20 mouse cellular contexts compared by ENCODE assay signal in genomic region chr1:154956625-154957031, GRCm38 (mm10).
DNase-seq lines count a peak whose midpoint lies in the region; ATAC-seq and TF ChIP-seq lines count a peak whose summit lies in the region.
"Had no signal": no experiment of that assay in that cellular context is flagged by ENCODE, and none has a peak within 500 bp of the region (broad histone marks: within the 10 kb centered on the region; RNA-seq: fewer than 3 reads in every experiment).

No protein-coding gene starts in this region.

- H3K4me1 ChIP-seq in cerebellum, adult 2 months (ENCODE audit: control insufficient read depth, insufficient read depth, low read length): peaks cover 4% of the 10 kb centered on the region; the same call in 1 of the 2 replicates
- peaks cover 10% of the 10 kb centered on the region; the same call in 1 of the 2 replicates for H3K4me1 ChIP-seq in midbrain, postnatal 0 days (ENCODE audit: insufficient read depth, low read length)
- no peaks in the 10 kb centered on the region for H3K4me1 ChIP-seq in midbrain, embryonic 11.5 days (ENCODE audit: control insufficient read depth, insufficient read depth, low read length)
- peaks cover 7% of the 10 kb centered on the region for H3K4me1 ChIP-seq in forebrain, embryonic 14.5 days (ENCODE audit: control insufficient read depth, insufficient read depth, low read length)
- no peaks in the 10 kb centered on the region for H3K4me1 ChIP-seq in stomach, embryonic 16.5 days (ENCODE audit: control insufficient read depth, insufficient read depth, low read length)
- H3K4me1 ChIP-seq: embryonic facial prominence, embryonic 15.5 days had no signal

- no peak overlapping the region for H3K4me3 ChIP-seq in cerebellum, adult 2 months (replicated peaks; ENCODE audit: insufficient read depth, low read depth, low read length)
- no peak overlapping the region for H3K4me3 ChIP-seq in midbrain, postnatal 0 days (ENCODE audit: low read depth, low read length)
- H3K4me3 ChIP-seq in midbrain, embryonic 11.5 days (ENCODE audit: low read depth, low read length): no peak overlapping the region
- H3K4me3 ChIP-seq in forebrain, embryonic 14.5 days (ENCODE audit: low read depth, low read length): no peak overlapping the region
- no peak overlapping the region for H3K4me3 ChIP-seq in stomach, embryonic 16.5 days (replicated peaks; ENCODE audit: low read length)
- H3K4me3 ChIP-seq: embryonic facial prominence, embryonic 15.5 days; heart, embryonic 15.5 days; limb, embryonic 13.5 days; midbrain, embryonic 13.5 days had no signal

- H3K27me3 ChIP-seq in cerebellum, adult 2 months (ENCODE audit: control insufficient read depth, insufficient read depth, low read length): no peaks in the 10 kb centered on the region
- H3K27me3 ChIP-seq in midbrain, postnatal 0 days (ENCODE audit: insufficient read depth, low read length): no peaks in the 10 kb centered on the region
- no peaks in the 10 kb centered on the region for H3K27me3 ChIP-seq in midbrain, embryonic 11.5 days (ENCODE audit: control insufficient read depth, insufficient read depth, low read length)
- H3K27me3 ChIP-seq in forebrain, embryonic 14.5 days (replicated peaks; ENCODE audit: control insufficient read depth, insufficient read depth, low read length): no peaks in the 10 kb centered on the region
- H3K27me3 ChIP-seq in stomach, embryonic 16.5 days (ENCODE audit: control insufficient read depth, insufficient read depth, low read length): no peaks in the 10 kb centered on the region
- H3K27me3 ChIP-seq: embryonic facial prominence, embryonic 15.5 days; heart, embryonic 15.5 days; limb, embryonic 13.5 days; midbrain, embryonic 13.5 days had no signal

- ATAC-seq in cerebellum, adult (ENCODE audit: insufficient number of reproducible peaks, low FRiP score, low TSS enrichment): no peak
- no peak for ATAC-seq in midbrain, postnatal 0 days (ENCODE audit: low FRiP score)
- no peak for ATAC-seq in midbrain, embryonic 11.5 days (ENCODE audit: low FRiP score)
- peak; percentile 58; the same call in 1 of the 2 replicates for ATAC-seq in forebrain, embryonic 14.5 days
- peak; percentile 77; the same call in 1 of the 2 replicates for ATAC-seq in stomach, embryonic 16.5 days (ENCODE audit: insufficient read depth, low FRiP score)
- ATAC-seq: midbrain, embryonic 13.5 days had no signal

- 33% methylated on average over 5 of the region's 5 CpGs for WGBS in cerebellum, adult 2 months
- 59% methylated on average over 5 of the region's 5 CpGs for WGBS in midbrain, postnatal 0 days
- 82% methylated on average over 5 of the region's 5 CpGs for WGBS in midbrain, embryonic 11.5 days
- WGBS in forebrain, embryonic 14.5 days: 17% methylated on average over 5 of the region's 5 CpGs
- 57% methylated on average over 5 of the region's 5 CpGs for WGBS in stomach, embryonic 16.5 days

- no peak overlapping the region for H3K4me2 ChIP-seq in midbrain, postnatal 0 days (ENCODE audit: low read depth, low read length, poor library complexity, severe bottlenecking)
- H3K4me2 ChIP-seq in midbrain, embryonic 11.5 days: no peak overlapping the region
- no peak overlapping the region for H3K4me2 ChIP-seq in forebrain, embryonic 14.5 days (ENCODE audit: low read length)
- no peak overlapping the region for H3K4me2 ChIP-seq in stomach, embryonic 16.5 days (ENCODE audit: low read depth, low read length)
- H3K4me2 ChIP-seq: embryonic facial prominence, embryonic 15.5 days; heart, embryonic 15.5 days; limb, embryonic 13.5 days; midbrain, embryonic 13.5 days had no signal

- H3K9ac ChIP-seq in midbrain, postnatal 0 days (replicated peaks; ENCODE audit: low read length, poor library complexity, severe bottlenecking): no peak overlapping the region
- no peak overlapping the region for H3K9ac ChIP-seq in midbrain, embryonic 11.5 days (ENCODE audit: low read length)
- H3K9ac ChIP-seq in forebrain, embryonic 14.5 days (ENCODE audit: low read length): no peak overlapping the region
- H3K9ac ChIP-seq in stomach, embryonic 16.5 days (ENCODE audit: low read length): no peak overlapping the region
- H3K9ac ChIP-seq: embryonic facial prominence, embryonic 15.5 days; heart, embryonic 15.5 days; limb, embryonic 13.5 days; midbrain, embryonic 13.5 days had no signal

- TF ChIP-seq POLR2A in cerebellum, adult 2 months (IDR thresholded peaks at IDR 0.05; ENCODE audit: borderline replicate concordance, insufficient read depth, low read length): no peak

- no peak overlapping the region for H3K27ac ChIP-seq in cerebellum, adult 2 months (ENCODE audit: insufficient read depth, low read length)
- no peak overlapping the region for H3K27ac ChIP-seq in midbrain, postnatal 0 days (ENCODE audit: low read depth, low read length)
- H3K27ac ChIP-seq in midbrain, embryonic 11.5 days (ENCODE audit: low read depth, low read length): no peak overlapping the region
- no peak overlapping the region for H3K27ac ChIP-seq in forebrain, embryonic 14.5 days (ENCODE audit: low read depth, low read length)
- H3K27ac ChIP-seq in stomach, embryonic 16.5 days (ENCODE audit: low read length): no peak overlapping the region; the same call in 1 of the 2 replicates
- H3K27ac ChIP-seq: embryonic facial prominence, embryonic 15.5 days; heart, embryonic 15.5 days; limb, embryonic 13.5 days; midbrain, embryonic 13.5 days had no signal

- H3K9me3 ChIP-seq in midbrain, postnatal 0 days (ENCODE audit: low read length): no peaks in the 10 kb centered on the region
- H3K9me3 ChIP-seq in midbrain, embryonic 11.5 days (ENCODE audit: control insufficient read depth, low read length): no peaks in the 10 kb centered on the region
- no peaks in the 10 kb centered on the region for H3K9me3 ChIP-seq in forebrain, embryonic 14.5 days (replicated peaks; ENCODE audit: control insufficient read depth, low read length)
- H3K9me3 ChIP-seq in stomach, embryonic 16.5 days (replicated peaks; ENCODE audit: control insufficient read depth, low read length): no peaks in the 10 kb centered on the region
- H3K9me3 ChIP-seq: embryonic facial prominence, embryonic 15.5 days; heart, embryonic 15.5 days; limb, embryonic 13.5 days; midbrain, embryonic 13.5 days had no signal

- intact Hi-C loops in left cerebral cortex, postnatal 36 days (cut with DNase I): no loop called here

- H3K36me3 ChIP-seq in midbrain, postnatal 0 days (ENCODE audit: insufficient read depth, low read length): no peaks in the 10 kb centered on the region
- H3K36me3 ChIP-seq in midbrain, embryonic 11.5 days (ENCODE audit: control insufficient read depth, insufficient read depth, low read length): no peaks in the 10 kb centered on the region
- no peaks in the 10 kb centered on the region for H3K36me3 ChIP-seq in forebrain, embryonic 14.5 days (ENCODE audit: control insufficient read depth, insufficient read depth, low read length)
- no peaks in the 10 kb centered on the region for H3K36me3 ChIP-seq in stomach, embryonic 16.5 days (ENCODE audit: control insufficient read depth, insufficient read depth, low read length)
- H3K36me3 ChIP-seq: embryonic facial prominence, embryonic 15.5 days; heart, embryonic 15.5 days; limb, embryonic 13.5 days; midbrain, embryonic 13.5 days had no signal

- DNase-seq in cerebellum, adult 2 months: peak; percentile 51 to 61
- peak; percentile 45 for DNase-seq in midbrain, postnatal 0 days (ENCODE audit: low spot score)
- DNase-seq in midbrain, embryonic 11.5 days (ENCODE audit: low spot score, missing footprints): no peak
- DNase-seq in forebrain, embryonic 14.5 days (ENCODE audit: low spot score): peak; percentile 65
- no peak for DNase-seq in heart, postnatal 4 days
- DNase-seq in left cerebral cortex, postnatal 36 days (ENCODE audit: low spot score in 2 of 2): no peak
- DNase-seq: adrenal gland, adult 8-10 months; heart, adult 11 months; kidney, adult 11 months; kidney, postnatal 36 days; layer of hippocampus, postnatal 36 days; lung, postnatal 36 days; right cerebral cortex, adult 18-20 months; thymus, adult 18-20 months had no signal

- no peak for TF ChIP-seq CTCF in cerebellum, adult 2 months (IDR thresholded peaks at IDR 0.05; ENCODE audit: borderline replicate concordance, insufficient read depth, low read depth, low read length)
- no peak for TF ChIP-seq CTCF in midbrain, postnatal 0 days (IDR thresholded peaks at IDR 0.05)

Comparison
In these comparisons a context has a peak if more than half of its experiments do, and no peak if none do; other contexts are left out.
1. DNase-seq: peak in cerebellum, adult 2 months (2 of 2), midbrain, postnatal 0 days (single experiment) and forebrain, embryonic 14.5 days (single experiment); none in midbrain, embryonic 11.5 days (single experiment), heart, postnatal 4 days (single experiment) and left cerebral cortex, postnatal 36 days (0 of 2).
2. ATAC-seq: peak in forebrain, embryonic 14.5 days (single experiment) and stomach, embryonic 16.5 days (single experiment); none in cerebellum, adult (single experiment), midbrain, postnatal 0 days (single experiment) and midbrain, embryonic 11.5 days (single experiment).